Mouse (Mus musculus): ENCODE results near the gene Etfbkmt.

GRCm38 (mm10) chr6:149116992-149117391 is 22.7 kb upstream of the Etfbkmt start:
- TF ChIP-seq CTCF (IDR thresholded peaks at IDR 0.05; ENCODE audit: extremely low read depth, insufficient read depth, low read length) = no peak
- no peak for TF ChIP-seq POLR2A (IDR thresholded peaks at IDR 0.05; ENCODE audit: extremely low read depth, insufficient read depth, low read length)
